Mouse (Mus musculus): ENCODE results near the gene Idua.

- TF ChIP-seq CTCF (IDR thresholded peaks at IDR 0.05; ENCODE audit: borderline replicate concordance, extremely low read depth, insufficient read depth, insufficient read length): no peak
- no peak for TF ChIP-seq POLR2A (IDR thresholded peaks at IDR 0.05; ENCODE audit: borderline replicate concordance, extremely low read depth, insufficient read depth, insufficient read length, poor library complexity, severe bottlenecking)
Observed at GRCm38 (mm10) chr5:108689091-108689490, 29.0 kb downstream of the Idua start.
